Mouse (Mus musculus) neural tube, embryonic 12.5 days (tissue): ENCODE data around the gene Taf6l. TPM values are rescaled to one million over a fixed set of nuclear protein-coding genes. Genes with fewer than 3 reads are reported as not detected.

Source experiments
- ATAC-seq: fragments of 200-750 bp; cut with Nextera tagmentation; 2 replicates; pipeline ENCODE4 v1.8.0; 2017; ENCODE audit warnings: low read depth, mild to moderate bottlenecking, moderate TSS enrichment, moderate library complexity; ENCODE audit not compliant: low FRiP score
- H3K27ac ChIP-seq: fragments of 300-500 bp; sonication (generic); 2 replicates; pipeline ENCODE4 v1.5.1; 2016
- H3K27me3 ChIP-seq: fragments of 300-500 bp; sonication (generic); replicated peaks from 2 replicates; pipeline ENCODE4 v1.6.1; 2016; ENCODE audit warnings: mild to moderate bottlenecking
- H3K36me3 ChIP-seq: fragments of 300-500 bp; sonication (generic); 2 replicates; pipeline ENCODE4 v1.6.1; 2016; ENCODE audit warnings: mild to moderate bottlenecking
- H3K4me1 ChIP-seq: fragments of 300-500 bp; sonication (generic); 2 replicates; pipeline ENCODE4 v1.6.1; 2016
- H3K4me2 ChIP-seq: fragments of 300-500 bp; sonication (generic); replicated peaks from 2 replicates; pipeline ENCODE4 v1.6.1; 2016; ENCODE audit warnings: mild to moderate bottlenecking
- H3K4me3 ChIP-seq: fragments of 300-500 bp; sonication (generic); 2 replicates; pipeline ENCODE4 v1.5.1; 2016
- H3K9ac ChIP-seq: fragments of 300-500 bp; sonication (generic); 2 replicates; pipeline ENCODE4 v1.6.1; 2016; ENCODE audit warnings: mild to moderate bottlenecking
- H3K9me3 ChIP-seq: fragments of 300-500 bp; sonication (generic); 2 replicates; pipeline ENCODE4 v1.6.1; 2016; ENCODE audit warnings: mild to moderate bottlenecking
- WGBS: fragments of 180-500 bp; shearing (Covaris S2); methylation state at CpG from one replicate; pipeline ENCODE4 v1.1.7; 2016; 5-methylcytosine and 5-hydroxymethylcytosine counted together
- polyA plus RNA-seq: library from polyadenylated mRNA; unstranded; fragments of >200 nt; fragmentation: Nextera tagmentation; extraction: Ambion mirVana; gene quantifications from 2 replicates; pipeline ENCODE4 v1.2.1, GENCODE M21; 2016

The Taf6l gene
- polyA plus RNA-seq, 1 experiment from 2014 or later: 29.9 TPM

GRCm38 (mm10) chr19:8817001-8817400 is 30.8 kb upstream of the Taf6l start:
- Histone ChIP-seq H3K9ac (no peak overlapping the region), H3K27me3 (no peaks in the 10 kb centered on the region), H3K36me3 (peaks cover 40% of the 10 kb centered on the region), H3K9me3 (no peaks in the 10 kb centered on the region), H3K4me3 (no peak overlapping the region), H3K27ac (no peak overlapping the region), H3K4me2 (peak overlapping the region; percentile 97), H3K4me1 (peaks cover 32% of the 10 kb centered on the region)
- WGBS: 83% methylated on average over 3 of the region's 3 CpGs
- no peak for ATAC-seq

- Histone ChIP-seq H3K36me3 (peaks cover 49% of the 10 kb centered on the region), H3K9ac (no peak overlapping the region), H3K4me2 (0 out of 2 replicates have a peak overlapping the region, but pooled peaks have one; percentile 7)
Measured at GRCm38 (mm10) chr19:8815812-8816211, 29.6 kb upstream of the Taf6l start.

GRCm38 (mm10) chr19:8806810-8807209 is 20.6 kb upstream of the Taf6l start:
- Histone ChIP-seq H3K27me3 (no peaks in the 10 kb centered on the region), H3K36me3 (peaks cover 60% of the 10 kb centered on the region), H3K4me2 (no peak overlapping the region), H3K4me3 (no peak overlapping the region), H3K27ac (no peak overlapping the region), H3K9ac (no peak overlapping the region), H3K9me3 (no peaks in the 10 kb centered on the region), H3K4me1 (peaks cover 12% of the 10 kb centered on the region)
- WGBS: 96% methylated on average over 5 of the region's 5 CpGs
- ATAC-seq: no peak

More at GRCm38 (mm10) chr19:8815812-8816211, 29.6 kb upstream of the Taf6l start:
- WGBS: 83% methylated on average over 11 of the region's 11 CpGs
- Histone ChIP-seq H3K4me1 (peaks cover 23% of the 10 kb centered on the region), H3K9me3 (no peaks in the 10 kb centered on the region), H3K27ac (no peak overlapping the region), H3K4me3 (no peak overlapping the region), H3K27me3 (no peaks in the 10 kb centered on the region)
- ATAC-seq: no peak

- no peak overlapping the region for H3K4me3 ChIP-seq
- 94% methylated on average over 11 of the region's 11 CpGs for WGBS
- no peaks in the 10 kb centered on the region for H3K9me3 ChIP-seq
- H3K9ac ChIP-seq: no peak overlapping the region
- H3K27me3 ChIP-seq: no peaks in the 10 kb centered on the region
- H3K36me3 ChIP-seq: peaks cover 39% of the 10 kb centered on the region
- no peak for ATAC-seq
- H3K4me2 ChIP-seq: 0 out of 2 replicates have a peak overlapping the region, but pooled peaks have one; percentile 73
- peaks cover 15% of the 10 kb centered on the region for H3K4me1 ChIP-seq
- H3K27ac ChIP-seq: no peak overlapping the region
Measured at GRCm38 (mm10) chr19:8803879-8804660, 17.9 kb upstream of the Taf6l start.

GRCm38 (mm10) chr19:8803204-8803780 is 17.1 kb upstream of the Taf6l start:
- peaks cover 15% of the 10 kb centered on the region for H3K4me1 ChIP-seq
- H3K9ac ChIP-seq: no peak overlapping the region
- ATAC-seq: no peak
- H3K4me3 ChIP-seq: no peak overlapping the region
- no peak overlapping the region for H3K27ac ChIP-seq
- peak overlapping the region; percentile 73 for H3K4me2 ChIP-seq
- H3K27me3 ChIP-seq: no peaks in the 10 kb centered on the region
- 92% methylated on average over 9 of the region's 9 CpGs for WGBS
- no peaks in the 10 kb centered on the region for H3K9me3 ChIP-seq
- H3K36me3 ChIP-seq: peaks cover 35% of the 10 kb centered on the region

GRCm38 (mm10) chr19:8802130-8802821 is 16.1 kb upstream of the Taf6l start, which contains the start of gene Zbtb3:
Zbtb3 (plus strand) TSS chr19:8802555.
- Histone ChIP-seq H3K27me3 (no peaks in the 10 kb centered on the region), H3K36me3 (peaks cover 26% of the 10 kb centered on the region), H3K9ac (peak within 1 kb of the TSS; percentile 51), H3K4me1 (peaks cover 22% of the 10 kb centered on the region), H3K4me3 (peak within 1 kb of the TSS; percentile 54), H3K4me2 (peak within 1 kb of the TSS; percentile 73), H3K27ac (peak within 1 kb of the TSS; percentile 57; the same call in 1 of the 2 replicates), H3K9me3 (no peaks in the 10 kb centered on the region)
- peak; percentile 97 for ATAC-seq
- WGBS: under 1% methylated on average over 30 of the region's 30 CpGs

GRCm38 (mm10) chr19:8798947-8799315 is 12.7 kb upstream of the Taf6l start:
- H3K4me2 ChIP-seq: peak overlapping the region; percentile 82

GRCm38 (mm10) chr19:8798264-8798946 is 12.2 kb upstream of the Taf6l start, which contains the start of gene Polr2g:
Polr2g (minus strand) TSS chr19:8798577.
- no peak within 1 kb of the TSS for H3K27ac ChIP-seq

More at GRCm38 (mm10) chr19:8798947-8799315, 12.7 kb upstream of the Taf6l start:
- Histone ChIP-seq H3K27me3 (no peaks in the 10 kb centered on the region), H3K4me1 (peaks cover 24% of the 10 kb centered on the region), H3K9me3 (no peaks in the 10 kb centered on the region), H3K9ac (no peak overlapping the region), H3K4me3 (no peak overlapping the region), H3K36me3 (peaks cover 21% of the 10 kb centered on the region), H3K27ac (no peak overlapping the region)
- no peak for ATAC-seq

GRCm38 (mm10) chr19:8790171-8790570 is 4.0 kb upstream of the Taf6l start:
- Histone ChIP-seq H3K4me2 (no peak overlapping the region), H3K4me1 (peaks cover 16% of the 10 kb centered on the region; the same call in 1 of the 2 replicates), H3K9me3 (no peaks in the 10 kb centered on the region), H3K36me3 (peaks cover 34% of the 10 kb centered on the region), H3K4me3 (no peak overlapping the region), H3K9ac (no peak overlapping the region), H3K27ac (no peak overlapping the region), H3K27me3 (no peaks in the 10 kb centered on the region)
- no peak for ATAC-seq
- 88% methylated on average over 7 of the region's 7 CpGs for WGBS

More at GRCm38 (mm10) chr19:8798264-8798946, 12.2 kb upstream of the Taf6l start, which contains the start of gene Polr2g:
- Histone ChIP-seq H3K4me3 (peak within 1 kb of the TSS; percentile 72), H3K9me3 (no peaks in the 10 kb centered on the region), H3K27me3 (no peaks in the 10 kb centered on the region), H3K9ac (peak within 1 kb of the TSS; percentile 70), H3K4me1 (peaks cover 22% of the 10 kb centered on the region), H3K36me3 (peaks cover 24% of the 10 kb centered on the region), H3K4me2 (peak within 1 kb of the TSS; percentile 82)
- 2% methylated on average over 25 of the region's 25 CpGs for WGBS
- ATAC-seq: peak; percentile 62

GRCm38 (mm10) chr19:8789171-8789570 is 3.0 kb upstream of the Taf6l start:
- WGBS: 36% methylated on average over 1 of the region's 1 CpGs
- H3K9ac ChIP-seq: no peak overlapping the region
- no peak for ATAC-seq

GRCm38 (mm10) chr19:8788521-8788920 is 2.3 kb upstream of the Taf6l start:
- Histone ChIP-seq H3K4me1 (peaks cover 18% of the 10 kb centered on the region; the same call in 1 of the 2 replicates), H3K9ac (no peak overlapping the region), H3K4me3 (no peak overlapping the region), H3K27me3 (no peaks in the 10 kb centered on the region), H3K27ac (no peak overlapping the region), H3K9me3 (no peaks in the 10 kb centered on the region), H3K4me2 (no peak overlapping the region), H3K36me3 (peaks cover 24% of the 10 kb centered on the region)
- WGBS: 22% methylated on average over 3 of the region's 3 CpGs
- ATAC-seq: no peak

More at GRCm38 (mm10) chr19:8789171-8789570, 3.0 kb upstream of the Taf6l start:
- Histone ChIP-seq H3K4me1 (peaks cover 18% of the 10 kb centered on the region; the same call in 1 of the 2 replicates), H3K27ac (no peak overlapping the region), H3K27me3 (no peaks in the 10 kb centered on the region), H3K4me3 (no peak overlapping the region), H3K36me3 (peaks cover 24% of the 10 kb centered on the region), H3K9me3 (no peaks in the 10 kb centered on the region), H3K4me2 (no peak overlapping the region)
